Mouse (Mus musculus): ENCODE measurements around the gene Ptgs2.

Ptgs2 gene

GRCm38 (mm10) chr1:150099790-150100333 is at the start of gene Ptgs2:
Ptgs2 (plus strand) TSS chr1:150100031.
- DNase-seq: peak; percentile 53

DNA sequence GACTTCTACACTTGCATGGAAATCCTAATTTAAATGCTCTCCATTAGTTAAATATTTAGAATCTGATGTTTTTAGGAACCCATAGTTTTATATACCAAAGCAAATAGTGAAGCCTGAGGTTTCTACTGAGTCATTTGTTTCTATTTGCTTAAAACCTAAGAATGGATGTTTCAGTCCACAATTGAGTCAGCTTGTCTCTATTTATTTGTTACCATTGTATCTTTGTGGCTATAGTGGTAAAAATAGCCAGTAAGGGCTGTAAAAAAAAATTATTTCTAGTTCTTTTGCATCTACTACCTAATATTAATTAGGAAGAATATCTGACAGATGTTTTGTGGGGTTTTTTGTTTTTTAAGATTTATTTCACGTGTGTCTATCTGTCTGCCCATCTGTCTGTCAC is 49.6 kb upstream of the Ptgs2 start:
- DNase-seq: no peak

DNA sequence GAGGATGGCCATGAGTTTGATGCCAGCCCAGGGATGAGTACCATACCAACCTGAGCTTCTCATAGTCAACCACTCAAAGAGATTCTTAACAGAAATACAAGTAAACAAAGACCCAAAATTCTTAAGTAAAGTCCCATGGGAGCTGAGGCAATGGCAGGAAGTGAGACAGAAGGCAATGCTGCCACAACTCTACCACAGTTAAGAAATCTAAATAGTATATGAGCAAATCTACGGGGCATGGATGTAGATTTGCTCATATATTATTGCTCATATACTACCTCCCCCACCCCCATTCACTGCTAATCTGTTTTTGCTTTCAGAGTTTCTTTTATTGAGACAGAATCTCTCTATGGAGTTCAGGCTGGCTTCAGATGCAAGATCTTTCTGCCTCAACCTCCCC is 34.1 kb upstream of the Ptgs2 start:
- no peak for DNase-seq

DNA sequence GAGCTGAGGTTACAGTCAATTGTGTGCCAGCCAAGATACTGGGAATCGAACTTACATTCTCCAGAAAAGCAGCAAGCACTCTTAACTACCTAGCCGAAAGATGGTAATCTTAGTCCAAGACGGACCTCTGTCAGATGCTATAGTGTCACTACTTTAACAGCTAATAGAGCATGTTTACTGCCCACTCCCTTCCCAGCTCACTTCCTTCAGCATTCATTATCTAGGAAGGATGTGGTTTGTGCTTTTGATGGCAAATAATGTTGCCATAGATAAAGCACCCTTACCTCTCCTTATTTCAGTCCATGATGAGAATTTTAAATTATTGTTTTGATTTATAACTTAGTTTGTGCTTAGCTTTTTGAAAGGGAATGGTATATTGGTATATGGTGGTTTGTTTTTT is 27.0 kb upstream of the Ptgs2 start:
- no peak for DNase-seq

GRCm38 (mm10) chr1:150074609-150075008 is 25.2 kb upstream of the Ptgs2 start:
- DNase-seq: no peak

DNA sequence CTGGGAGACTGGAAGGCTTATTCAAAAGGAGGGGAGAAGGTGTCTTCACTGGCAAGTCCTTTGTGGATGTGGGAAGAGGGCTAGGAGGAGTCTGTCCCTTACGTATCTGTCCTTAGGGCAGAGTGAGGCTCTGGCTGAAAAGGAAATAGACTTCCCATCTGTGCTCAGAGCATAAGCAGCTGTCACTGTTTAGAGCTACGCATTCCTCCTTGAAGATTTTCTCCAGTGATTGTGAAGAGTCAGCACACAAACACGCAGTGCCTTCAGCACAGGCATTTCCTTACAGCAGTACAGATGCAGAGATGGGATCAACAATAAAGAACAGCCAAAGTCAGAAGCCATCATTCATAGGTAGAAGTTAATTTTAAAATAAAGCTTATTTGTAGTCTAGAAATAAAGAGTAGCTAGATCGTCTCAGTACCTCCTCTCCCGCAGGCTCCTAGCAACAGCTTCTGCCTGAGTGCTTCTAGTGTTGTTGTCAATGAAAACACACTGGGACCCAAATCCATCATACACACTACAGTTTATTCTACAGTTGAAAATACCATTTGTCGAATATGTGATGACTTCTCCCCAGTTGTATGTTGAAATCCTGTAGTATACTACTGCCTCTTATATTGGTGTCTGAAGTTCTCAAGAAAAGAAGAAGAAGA is 10.7 kb upstream of the Ptgs2 start:
- no peak for DNase-seq

DNA sequence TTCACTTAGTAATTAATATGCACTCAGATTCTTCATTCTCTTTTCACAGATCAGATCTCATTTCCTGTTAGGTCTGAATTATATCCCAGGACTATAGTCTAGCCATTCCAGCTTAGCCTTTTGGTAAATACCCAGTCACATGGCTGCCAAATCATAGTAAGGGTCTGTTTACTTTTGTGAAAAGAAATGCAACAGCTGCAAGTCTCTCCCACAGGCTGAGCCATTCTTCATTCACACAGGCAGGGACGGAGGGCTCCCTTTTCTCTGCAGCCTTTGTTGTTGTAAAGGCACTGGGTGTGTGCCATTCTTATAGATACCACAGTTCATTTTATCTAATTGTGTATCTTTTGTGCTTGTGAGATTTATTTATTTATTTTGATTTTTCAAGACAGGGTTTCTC is 9.6 kb upstream of the Ptgs2 start:
- DNase-seq: no peak

GRCm38 (mm10) chr1:150097036-150097435 is 2.8 kb upstream of the Ptgs2 start:
- DNase-seq: no peak

- DNase-seq: no peak
These were observed 2.1 kb upstream of the Ptgs2 start for GRCm38 (mm10) chr1:150097721-150098120.

GRCm38 (mm10) chr1:150099374-150099773 is 457 bp upstream of the Ptgs2 start:
- no peak for DNase-seq

- DNase-seq: no peak
These were observed 4.4 kb downstream of the Ptgs2 start for GRCm38 (mm10) chr1:150104228-150104720.

DNA sequence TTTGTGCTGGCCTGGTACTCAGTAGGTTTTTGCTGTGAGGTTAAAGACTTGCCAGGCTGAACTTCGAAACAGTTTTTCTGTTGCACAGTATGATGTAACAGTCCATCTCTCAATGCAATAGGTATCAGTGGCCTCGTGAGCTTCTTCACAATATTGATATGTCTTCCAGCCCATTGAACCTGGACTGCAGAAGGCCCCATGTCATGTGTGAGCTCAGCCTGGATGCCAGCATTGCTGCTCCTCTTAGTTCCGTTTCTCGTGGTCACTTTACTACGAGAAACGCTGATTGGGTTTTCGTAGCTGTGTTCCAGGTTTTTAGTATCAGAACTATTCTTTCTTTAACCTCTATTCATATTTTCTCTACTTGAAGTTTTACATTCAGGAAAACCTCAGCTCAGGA is 6.9 kb downstream of the Ptgs2 start:
- no peak for DNase-seq

DNA sequence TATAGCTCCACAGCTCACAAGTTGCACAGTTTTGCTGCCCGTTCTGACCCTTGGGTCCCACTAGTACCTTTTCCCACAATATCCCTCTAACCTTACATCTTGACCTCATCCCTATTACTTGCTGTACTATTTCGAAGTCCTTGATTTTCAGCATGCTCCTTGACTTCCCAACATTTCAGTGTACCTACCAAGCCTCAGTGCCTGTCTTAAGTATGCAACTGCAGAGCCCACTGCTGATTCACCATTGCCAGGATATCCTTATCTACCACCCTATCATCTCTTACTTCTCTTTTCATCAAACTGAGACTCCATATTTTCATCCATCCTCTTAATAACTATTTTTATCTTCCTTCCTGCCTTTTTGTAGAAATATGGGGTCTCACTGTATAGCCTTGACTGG is 9.8 kb downstream of the Ptgs2 start:
- no peak for DNase-seq

- DNase-seq: no peak
These were observed 15.5 kb downstream of the Ptgs2 start for GRCm38 (mm10) chr1:150115352-150115751.

DNA sequence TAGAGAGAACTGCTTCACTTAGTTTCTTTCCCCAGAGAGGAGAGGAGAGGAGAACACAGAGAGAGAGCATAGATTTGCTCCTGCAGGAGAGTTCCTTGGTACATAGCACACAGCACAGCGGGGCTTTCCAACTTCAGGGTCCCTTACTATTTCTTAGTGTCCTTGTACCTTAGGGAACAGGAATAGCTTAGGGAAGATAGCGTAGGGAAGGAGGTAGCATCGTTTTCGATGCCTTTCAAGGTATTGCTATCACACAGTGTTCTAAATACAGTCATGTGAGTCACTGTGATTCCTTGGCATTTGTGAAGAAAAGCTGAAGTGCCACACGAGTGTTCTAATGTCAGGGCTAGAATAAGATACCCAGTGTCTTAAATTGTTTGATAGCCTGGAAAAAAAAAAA is 18.5 kb downstream of the Ptgs2 start:
- DNase-seq: no peak

- no peak for DNase-seq
These were observed 25.7 kb downstream of the Ptgs2 start for GRCm38 (mm10) chr1:150125568-150125967.

GRCm38 (mm10) chr1:150130070-150130469 is 30.2 kb downstream of the Ptgs2 start:
- no peak for DNase-seq

DNA sequence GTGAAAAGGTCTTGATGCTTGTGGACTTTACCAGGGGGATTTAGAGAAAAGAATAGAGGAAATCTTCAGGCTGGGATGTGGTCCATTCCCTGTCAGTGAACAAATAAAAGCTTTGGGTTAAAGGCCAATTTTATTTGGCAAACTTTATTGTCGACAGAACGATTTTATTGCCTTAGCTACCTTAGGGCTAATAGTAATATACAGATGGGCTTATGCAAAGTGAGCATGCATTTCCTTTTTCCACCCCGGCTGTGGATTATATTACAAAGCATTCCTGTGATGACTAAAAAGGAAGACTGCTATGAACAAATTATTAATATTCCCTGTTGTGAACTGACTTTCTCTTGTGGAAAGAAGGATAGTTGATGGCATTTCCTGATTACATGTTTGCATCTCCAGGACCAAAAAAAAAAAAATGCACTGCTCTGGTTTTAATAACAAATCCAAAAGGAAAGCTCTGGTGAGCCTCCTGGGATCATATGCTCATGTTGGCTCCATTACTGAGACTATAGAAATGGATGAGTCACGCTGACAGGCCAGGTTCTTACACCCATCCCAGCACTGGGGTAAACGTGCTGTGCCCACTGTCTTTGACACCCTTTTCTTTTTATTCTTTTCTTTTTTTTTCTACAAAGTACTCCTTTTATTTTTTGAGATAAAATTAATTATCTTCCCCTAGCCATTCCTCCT is 30.9 kb downstream of the Ptgs2 start:
- no peak for DNase-seq

GRCm38 (mm10) chr1:150135350-150135749 is 35.5 kb downstream of the Ptgs2 start:
- no peak for DNase-seq

DNA sequence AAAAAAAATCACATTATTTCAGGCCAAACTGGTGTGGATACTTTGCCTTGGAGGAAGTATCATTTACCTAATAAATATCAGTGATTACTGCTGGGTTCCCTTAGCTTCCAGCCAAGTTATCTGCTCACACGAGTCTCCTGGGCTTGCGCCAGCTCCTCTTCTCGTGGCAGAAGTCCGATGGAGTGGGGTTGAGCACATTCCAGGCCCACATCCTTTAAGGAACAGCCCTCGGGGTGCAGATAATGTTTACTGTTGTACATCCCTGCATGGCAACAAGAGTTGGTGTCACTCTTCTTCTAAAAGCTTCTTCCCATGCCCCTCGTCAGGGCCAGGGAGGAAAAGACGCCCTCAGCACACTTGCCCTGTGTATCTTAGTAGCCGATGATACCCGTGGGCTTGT is 39.9 kb downstream of the Ptgs2 start:
- DNase-seq: no peak

- DNase-seq: no peak
These were observed 42.1 kb downstream of the Ptgs2 start for GRCm38 (mm10) chr1:150141939-150142338.

DNA sequence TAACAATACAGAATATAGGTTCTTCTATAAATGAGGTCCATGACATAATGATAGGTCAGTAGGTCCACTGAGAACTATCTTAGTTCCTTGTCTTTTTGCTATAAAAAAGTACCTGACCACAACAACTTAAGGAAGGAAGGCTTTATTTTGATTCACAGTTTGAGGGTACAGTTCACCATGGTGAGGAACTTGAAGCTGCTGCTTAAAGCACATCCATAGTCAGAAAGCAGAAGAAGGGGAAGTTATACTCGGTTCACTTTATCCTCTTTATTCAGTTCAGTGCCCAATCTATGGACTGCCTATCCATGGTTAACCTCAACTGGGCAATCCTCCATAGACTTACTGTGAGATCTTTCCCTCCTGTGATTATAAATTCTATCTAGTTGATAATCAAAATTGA is 43.7 kb downstream of the Ptgs2 start:
- no peak for DNase-seq

- no peak for DNase-seq
These were observed 45.2 kb downstream of the Ptgs2 start for GRCm38 (mm10) chr1:150145049-150145448.

DNA sequence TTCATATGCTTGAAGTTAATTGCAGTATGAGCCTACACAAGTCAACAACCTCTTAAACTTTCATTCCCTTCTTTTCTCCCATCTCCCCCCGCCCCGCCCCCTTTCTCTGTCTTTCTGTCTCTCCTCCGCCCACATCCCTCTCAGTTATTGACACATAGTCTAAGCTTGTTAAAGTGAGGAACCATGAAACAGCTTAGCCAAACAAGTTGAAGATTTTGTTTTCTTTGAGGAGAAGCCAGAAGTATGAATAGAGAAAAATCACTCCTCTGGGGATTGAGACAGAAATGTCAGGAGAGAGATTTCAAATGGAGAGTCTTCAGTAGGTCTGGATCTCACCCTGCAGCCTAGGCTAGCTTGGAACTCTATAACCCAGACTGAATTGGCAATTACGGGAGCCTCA is 47.4 kb downstream of the Ptgs2 start:
- no peak for DNase-seq
